Mouse (Mus musculus) kidney, adult 2 months (tissue): ENCODE results near the gene Hkdc1.

Source experiments
- CTCF ChIP-seq: fragments of 200-500 bp; conservative IDR thresholded peaks from 2 replicates; pipeline ENCODE4 v1.5.1; 2011; ENCODE audit warnings: low read depth, mild to moderate bottlenecking, control low read depth, low read length, moderate library complexity, mixed read lengths; ENCODE audit not compliant: insufficient read depth, insufficient read length
- POLR2A ChIP-seq: fragments of 200-500 bp; IDR thresholded peaks from one replicate; pipeline ENCODE4 v1.6.1; 2011; ENCODE audit warnings: low read depth, low read length, control low read depth

DNA sequence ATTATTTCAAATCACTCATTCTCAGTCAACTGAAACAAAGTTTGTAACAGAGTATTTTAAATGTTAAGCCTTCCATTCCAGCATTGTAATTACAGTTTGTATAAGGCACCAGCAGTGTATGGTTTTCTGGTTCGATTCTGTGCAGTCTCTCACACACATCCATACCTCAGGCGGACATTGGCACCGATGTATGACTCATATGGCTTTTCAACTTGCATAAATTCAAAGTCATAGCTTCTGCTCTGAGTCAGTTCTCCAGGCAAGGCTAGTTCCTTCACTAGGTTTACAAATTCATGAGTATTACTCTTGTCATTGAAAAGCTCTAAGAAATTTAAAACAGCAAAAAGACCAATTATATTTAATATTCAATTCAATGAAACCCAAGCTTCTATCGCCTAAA is 47.4 kb upstream of the Hkdc1 start:
- TF ChIP-seq CTCF (no peak), POLR2A (no peak)
